Mouse (Mus musculus) spleen, postnatal 10 days (tissue): ENCODE measurements around the gene Lamtor1.
"Not testable (repeated sequence)": the region's sequence is repeated elsewhere in the genome, so short reads cannot be mapped to it uniquely, and the experiment has no call there.

ENCODE experiments used
- DNase-seq, 2 experiments: peaks; one replicate each; pipeline ENCODE4 v3.0.0; 2021 to 2022; ENCODE audit warnings: low spot score in 2 of 2

Lamtor1 gene

DNA sequence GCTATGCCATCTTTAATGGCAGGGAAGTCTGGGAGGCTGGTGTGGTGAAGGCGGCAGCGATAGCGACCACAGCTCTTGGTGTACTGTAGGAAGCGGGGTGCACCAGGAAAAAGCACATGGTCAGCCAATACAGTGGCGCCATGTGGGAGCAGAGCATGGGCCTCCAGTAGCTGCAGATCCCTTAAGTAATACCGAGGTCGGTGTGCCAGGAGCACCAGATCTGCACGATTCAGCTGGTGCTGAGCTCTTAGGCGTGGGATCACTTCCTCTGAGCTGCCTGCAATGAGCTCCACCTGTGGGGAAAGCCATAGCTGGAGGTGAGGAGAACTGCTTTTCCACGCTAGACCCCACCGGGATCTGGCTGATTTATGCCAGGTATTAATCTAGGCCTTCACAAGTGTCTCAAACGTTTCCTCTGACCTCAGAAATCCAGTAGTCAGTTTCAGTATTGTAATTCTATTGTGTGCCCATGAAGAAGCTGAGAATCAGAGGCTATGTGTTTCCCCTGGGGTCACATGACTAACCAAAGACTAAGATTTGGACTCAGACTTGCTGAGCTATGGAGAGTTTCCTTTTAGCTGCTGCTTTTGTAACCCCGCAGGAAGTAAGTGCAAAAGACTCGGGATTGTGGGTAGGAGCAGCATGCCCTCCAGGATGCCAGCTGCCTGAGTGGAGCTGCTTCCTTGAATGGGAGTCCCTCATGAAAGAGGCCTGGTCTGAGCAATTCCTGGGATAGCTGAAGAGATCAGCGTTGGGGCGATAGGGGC, 5.2 kb upstream of the Lamtor1 start:
- DNase-seq: no peak

DNA sequence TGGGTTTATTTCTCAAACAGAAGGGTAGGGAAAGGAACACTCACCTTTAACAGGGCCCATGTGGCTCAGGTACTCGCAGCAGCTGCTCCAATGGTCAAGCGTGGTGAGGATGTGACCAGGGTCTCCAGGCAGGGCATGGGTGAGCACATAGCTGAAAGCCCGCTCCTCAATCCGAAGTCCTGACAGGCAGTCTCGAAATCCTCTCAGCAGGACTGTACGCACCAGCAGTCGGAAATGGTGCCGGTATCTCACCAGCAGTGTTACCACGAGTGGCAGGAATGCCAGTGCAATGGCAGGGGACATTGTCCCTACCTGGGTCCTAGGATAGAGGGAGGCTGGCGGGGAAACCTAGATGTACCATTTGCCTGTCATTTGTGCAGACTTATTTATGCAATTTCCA, 3.7 kb upstream of the Lamtor1 start:
- no peak for DNase-seq

DNA sequence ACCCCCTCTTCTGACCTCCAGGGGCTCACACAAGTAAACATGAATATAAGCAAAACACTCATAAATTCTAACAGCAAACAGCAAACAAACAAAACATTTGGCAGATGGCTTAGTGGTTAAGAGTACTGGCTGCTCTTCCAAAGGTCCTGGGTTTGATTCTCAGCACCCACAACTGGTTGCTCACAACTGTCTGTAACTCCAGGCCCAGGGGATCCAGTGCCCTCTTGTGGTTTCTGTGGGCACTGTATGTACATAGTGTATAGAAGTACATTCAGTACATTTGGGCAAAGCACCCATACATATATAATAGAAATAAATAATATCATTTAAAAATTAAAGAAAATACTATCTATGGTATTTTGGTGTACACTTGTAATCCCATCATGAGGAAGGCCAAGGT, 2.9 kb upstream of the Lamtor1 start:
- DNase-seq: no peak

- DNase-seq: no peak
Observed at GRCm38 (mm10) chr7:101906287-101906681, 580 bp downstream of the Lamtor1 start, which contains the start of gene Tomt. TSS of gene Tomt (minus strand) at chr7:101906359.

DNA sequence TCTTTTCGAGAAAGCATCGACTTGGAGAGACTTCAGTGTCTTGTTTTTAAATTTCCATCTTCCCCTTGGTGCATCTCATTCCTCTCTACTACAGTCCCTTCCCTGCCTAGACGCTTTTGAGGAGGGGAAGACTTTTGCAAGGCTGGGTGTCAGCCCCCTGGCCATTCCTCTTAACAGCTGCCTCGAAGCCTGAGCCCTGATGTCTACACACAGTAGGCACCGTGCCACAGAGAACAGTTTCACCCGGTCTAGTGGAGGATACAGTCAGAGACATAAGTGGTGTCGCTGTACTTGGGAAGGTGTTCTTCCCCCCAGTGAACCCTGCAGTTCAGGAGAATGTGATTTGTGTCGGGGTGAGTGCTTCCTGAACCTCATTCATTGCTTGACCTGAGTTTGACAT, 992 bp downstream of the Lamtor1 start:
- peak; percentile 31 for DNase-seq

- DNase-seq: no peak
Observed at GRCm38 (mm10) chr7:101908367-101908766, 2.7 kb downstream of the Lamtor1 start.

GRCm38 (mm10) chr7:101910138-101910537, 4.4 kb downstream of the Lamtor1 start:
- no peak for DNase-seq

GRCm38 (mm10) chr7:101911982-101912381, 6.3 kb downstream of the Lamtor1 start:
- no peak for DNase-seq

DNA sequence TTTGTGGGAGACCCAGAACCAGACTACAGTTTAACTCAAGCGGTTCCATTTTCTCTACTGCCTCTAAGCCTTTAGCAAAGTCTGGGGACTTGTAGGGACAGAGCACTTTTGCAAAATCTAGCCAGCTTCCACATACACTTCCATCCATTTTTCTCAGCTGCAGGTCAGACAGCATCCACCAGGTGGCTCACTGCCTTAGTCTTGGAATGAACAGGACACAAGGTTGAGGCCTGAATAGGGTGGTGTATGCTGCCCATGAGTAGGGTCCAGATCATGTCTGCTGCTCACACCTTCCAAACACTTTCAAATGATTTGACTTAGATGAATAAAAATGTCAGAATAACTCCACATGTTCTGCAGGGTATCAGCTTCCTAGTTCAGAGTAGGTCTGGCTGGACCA, 12.4 kb downstream of the Lamtor1 start:
- peak; percentile 53 to 74 for DNase-seq

- not testable (repeated sequence) for DNase-seq
Observed at GRCm38 (mm10) chr7:101925892-101926291, 20.2 kb downstream of the Lamtor1 start.

- no peak for DNase-seq
Observed at GRCm38 (mm10) chr7:101928093-101928492, 22.4 kb downstream of the Lamtor1 start.

DNA sequence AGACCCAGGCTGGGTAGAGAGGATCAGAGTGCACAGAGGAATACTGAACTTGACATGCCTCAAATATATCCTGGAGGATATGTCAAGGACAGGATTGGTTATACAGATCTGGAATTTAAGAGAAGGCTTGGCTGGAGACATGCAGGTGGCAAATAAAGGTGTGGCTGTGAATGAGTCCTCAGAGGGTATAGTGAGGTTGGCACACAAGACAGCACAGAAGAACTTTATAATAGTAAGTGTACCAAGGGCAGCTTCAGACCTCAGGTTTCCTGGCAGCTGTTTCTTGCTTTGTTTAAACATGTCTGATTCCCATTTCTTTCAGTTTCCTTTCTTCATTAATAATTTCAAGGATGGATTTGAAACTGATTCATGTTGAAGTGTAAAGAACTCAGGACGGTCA, 26.8 kb downstream of the Lamtor1 start:
- DNase-seq: no peak

DNA sequence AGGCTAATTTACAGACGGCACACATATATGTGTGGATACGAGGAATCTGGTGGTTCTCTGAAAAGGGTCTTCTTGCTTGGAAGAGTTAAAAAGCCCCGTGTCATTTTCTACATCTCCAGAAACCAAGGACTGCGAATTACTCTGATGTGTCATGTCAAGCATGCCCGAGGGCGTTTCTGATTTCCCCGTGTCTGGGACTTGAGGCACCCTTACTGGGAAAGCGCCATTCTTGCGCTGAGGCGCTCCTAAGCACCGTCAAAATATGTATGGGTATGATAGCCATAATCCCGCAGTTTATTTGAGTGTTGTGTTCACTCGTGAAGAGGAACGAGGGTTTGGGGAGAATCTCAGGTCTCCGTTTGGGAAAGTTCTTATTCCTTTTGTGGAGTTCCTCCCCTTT, 27.6 kb downstream of the Lamtor1 start:
- peak in 1 of 2 experiments; percentile 48 for DNase-seq

DNA sequence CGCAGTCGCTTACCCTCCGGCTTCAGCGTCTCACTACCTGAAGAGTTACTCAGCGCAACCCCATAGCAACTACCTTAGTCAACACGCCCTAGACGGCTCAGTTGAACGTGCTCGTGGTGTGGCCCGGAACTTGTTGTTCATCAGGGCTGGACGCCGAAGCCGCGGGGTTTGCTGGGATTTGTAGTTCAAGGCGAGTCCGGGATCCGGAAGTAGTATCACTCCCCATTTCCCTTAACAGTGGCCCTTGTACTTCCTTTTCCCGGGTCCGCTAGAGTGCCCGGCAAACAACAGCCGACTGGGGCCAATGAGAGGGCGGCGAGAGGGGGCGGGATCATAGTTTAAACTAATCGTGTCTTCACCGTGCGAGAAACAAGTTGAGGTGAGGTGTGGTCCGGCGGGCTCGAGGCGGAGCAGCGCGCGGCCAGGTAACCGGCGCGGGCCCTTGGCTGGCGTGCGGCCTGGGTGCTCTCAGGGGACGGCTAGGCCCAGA, 28.1 kb downstream of the Lamtor1 start, which contains the start of the genes Lrrc51 and Numa1:
Gene Lrrc51, minus strand, starts transcription at position 145 of the 490 bp plus-strand sequence.
Gene Numa1, plus strand, starts transcription at position 361 of the 490 bp plus-strand sequence.
- peak; percentile 91 to 98 for DNase-seq

DNA sequence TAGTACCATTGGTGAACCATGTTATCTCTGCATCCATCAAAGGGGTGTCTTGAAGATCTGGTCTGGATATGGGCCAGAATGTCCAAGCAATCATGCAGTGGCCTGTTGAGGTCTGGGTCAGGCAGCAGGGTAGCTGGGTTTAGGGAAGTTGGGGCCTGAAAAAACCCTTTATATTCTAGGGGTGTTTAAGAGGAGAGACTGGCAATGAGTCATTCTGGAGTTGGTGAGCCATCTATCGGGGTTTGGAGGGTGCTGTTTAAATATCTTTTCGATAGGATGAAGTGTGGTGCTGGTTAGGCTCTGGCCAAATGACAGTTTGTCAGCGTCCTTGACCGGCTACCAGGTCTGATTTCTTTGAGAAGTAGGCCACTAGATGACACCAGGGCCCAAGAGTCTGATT, 30.3 kb downstream of the Lamtor1 start:
- DNase-seq: no peak

GRCm38 (mm10) chr7:101936996-101937395, 31.3 kb downstream of the Lamtor1 start:
- no peak for DNase-seq

DNA sequence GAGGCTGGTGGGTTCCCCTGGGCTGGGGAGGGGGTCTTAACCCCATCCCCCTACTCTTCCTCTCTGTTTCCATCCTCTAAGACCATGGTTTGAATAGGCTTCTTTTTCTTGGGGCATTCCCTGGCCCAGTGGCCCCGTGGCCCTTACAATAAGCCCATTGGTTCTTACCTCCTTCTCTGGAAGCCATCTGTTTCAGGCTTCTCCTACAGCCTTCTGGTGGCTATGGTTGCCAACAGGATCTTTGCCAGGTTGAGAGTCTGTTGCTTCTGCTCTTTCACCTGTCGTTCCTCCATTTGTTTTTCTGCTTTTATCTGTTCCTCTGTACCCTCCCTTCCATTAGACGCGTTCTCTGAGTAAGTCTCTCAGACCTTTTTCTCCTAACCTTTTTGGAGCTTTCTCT, 31.9 kb downstream of the Lamtor1 start:
- DNase-seq: no peak

DNA sequence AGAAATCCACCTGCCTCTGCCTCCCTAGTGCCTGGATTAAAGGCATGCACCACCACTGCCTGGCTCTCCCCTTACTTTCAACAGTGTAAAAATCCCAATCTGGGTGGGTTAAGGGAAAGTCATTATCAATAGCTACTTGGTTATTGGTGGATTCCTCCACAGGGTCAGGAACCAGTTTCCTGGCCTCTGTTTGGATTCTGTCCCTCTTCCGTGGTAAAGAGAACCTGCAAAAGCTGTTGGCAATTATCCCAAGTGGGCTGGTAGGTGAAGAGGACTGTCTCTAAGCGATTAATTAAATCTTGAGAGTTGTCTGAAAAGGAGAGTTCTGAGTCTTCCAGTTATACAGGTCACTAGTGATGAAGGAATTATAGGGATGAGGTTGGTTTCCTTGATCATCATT, 32.6 kb downstream of the Lamtor1 start:
- DNase-seq: no peak

GRCm38 (mm10) chr7:101939758-101940157, 34.1 kb downstream of the Lamtor1 start:
- DNase-seq: no peak

- DNase-seq: not testable (repeated sequence)
Observed at GRCm38 (mm10) chr7:101949008-101949407, 43.3 kb downstream of the Lamtor1 start.

DNA sequence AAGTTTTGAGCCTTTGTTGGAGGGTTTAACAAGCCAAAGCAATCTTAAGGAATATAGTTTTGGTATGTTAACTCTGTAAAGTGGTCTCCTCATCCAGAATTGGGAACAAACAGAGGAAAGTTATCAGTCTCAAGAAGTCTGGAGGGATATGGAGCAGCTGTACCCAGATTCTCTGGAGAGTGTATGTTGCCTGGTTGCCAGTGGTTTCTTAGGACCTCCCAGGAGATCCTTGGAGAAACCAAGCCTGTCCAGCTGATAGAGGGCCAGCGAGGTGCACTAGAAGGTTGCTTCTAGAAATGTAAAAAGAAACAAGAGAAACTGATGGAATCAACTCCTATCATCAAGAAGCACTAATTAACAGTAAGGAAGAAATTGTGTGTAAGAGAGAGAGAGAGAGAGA, 45.9 kb downstream of the Lamtor1 start:
- no peak for DNase-seq

GRCm38 (mm10) chr7:101952098-101952497, 46.4 kb downstream of the Lamtor1 start:
- no peak for DNase-seq

- DNase-seq: no peak
Observed at GRCm38 (mm10) chr7:101954163-101954562, 48.5 kb downstream of the Lamtor1 start.
